Mouse (Mus musculus): ENCODE measurements around the gene Rpp25l. TPM values are rescaled to one million over a fixed set of nuclear protein-coding genes. Genes with fewer than 3 reads are reported as not detected.

The Rpp25l gene
- polyA plus RNA-seq, 1 experiment from 2014 or later = 68.7 TPM

DNA sequence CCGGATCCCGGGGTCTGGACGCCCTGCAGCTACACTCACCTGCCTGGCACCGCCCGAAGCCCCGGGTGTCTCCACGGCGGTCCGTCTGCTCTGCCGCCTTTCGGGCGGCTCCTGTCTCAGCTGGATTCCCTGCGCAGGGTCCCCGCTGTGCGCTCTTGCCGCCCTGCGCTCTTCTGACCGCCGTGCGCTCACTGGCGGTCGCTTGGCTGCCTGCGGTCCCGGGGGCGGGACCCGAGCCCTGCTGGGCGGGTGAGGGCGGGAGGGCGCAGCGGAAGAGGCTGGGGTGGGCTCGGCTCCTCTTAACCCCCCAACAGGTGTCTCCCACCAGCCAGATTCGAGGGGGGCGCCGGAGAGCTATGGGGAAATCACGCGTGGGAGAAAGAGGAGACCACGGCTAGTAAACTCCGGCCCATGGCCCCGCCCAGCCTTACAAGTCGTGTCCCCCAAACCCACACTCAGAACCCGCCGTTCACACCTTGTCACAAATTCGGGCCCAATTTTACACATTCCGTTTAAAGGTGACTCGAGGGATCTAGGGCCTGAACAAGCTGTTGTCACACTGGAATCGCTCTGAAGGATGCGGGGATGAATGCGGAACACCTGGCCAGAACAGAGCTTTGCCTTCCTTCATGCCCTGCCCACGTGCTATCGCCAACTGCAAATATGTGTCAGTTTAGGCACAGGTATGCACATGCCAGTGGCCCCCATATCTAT is 17.9 kb upstream of the Rpp25l start, which contains the start of gene Arid3c:
TSS of gene Arid3c (minus strand) at position 91 of the 714 bp plus-strand sequence.
- Histone ChIP-seq H3K27me3 (peaks cover 77% of the 10 kb centered on the region), H3K4me1 (peaks cover 21% of the 10 kb centered on the region), H3K4me2 (replicated peaks) (peak within 1 kb of the TSS; percentile 56), H3K4me3 (peak within 1 kb of the TSS; percentile 37), H3K27ac (replicated peaks) (no peak within 1 kb of the TSS), H3K36me3 (no peaks in the 10 kb centered on the region), H3K9ac (replicated peaks) (peak within 1 kb of the TSS; percentile 47), H3K9me3 (no peaks in the 10 kb centered on the region)
- WGBS = 2% methylated on average over 50 of the region's 50 CpGs
- ATAC-seq (ENCODE audit: low FRiP score, low read depth) = peak; percentile 34; the same call in 1 of the 2 replicates

- Histone ChIP-seq H3K27ac (replicated peaks) (no peak overlapping the region), H3K9ac (replicated peaks) (0 out of 2 replicates have a peak overlapping the region, but pooled peaks have one; percentile 24), H3K9me3 (no peaks in the 10 kb centered on the region), H3K36me3 (no peaks in the 10 kb centered on the region), H3K4me2 (replicated peaks) (peak overlapping the region; percentile 23), H3K27me3 (peaks cover 81% of the 10 kb centered on the region), H3K4me1 (peaks cover 40% of the 10 kb centered on the region), H3K4me3 (0 out of 2 replicates have a peak overlapping the region, but pooled peaks have one; percentile 5)
- ATAC-seq (ENCODE audit: low FRiP score, low read depth) = no peak
- 14% methylated on average over 20 of the region's 20 CpGs for WGBS
These were observed 13.7 kb upstream of the Rpp25l start for GRCm38 (mm10) chr4:41726826-41727621.

GRCm38 (mm10) chr4:41722918-41723351 is 9.6 kb upstream of the Rpp25l start, which contains the start of gene Dctn3:
Gene Dctn3 (minus strand): TSS chr4:41723170.
- H3K4me2 ChIP-seq (replicated peaks) = peak within 1 kb of the TSS; percentile 92
- peaks cover 28% of the 10 kb centered on the region for H3K36me3 ChIP-seq
- peaks cover 43% of the 10 kb centered on the region for H3K27me3 ChIP-seq
- H3K4me1 ChIP-seq = peaks cover 39% of the 10 kb centered on the region
- under 1% methylated on average over 27 of the region's 27 CpGs for WGBS
- H3K4me3 ChIP-seq = peak within 1 kb of the TSS; percentile 84
- peak; percentile 94 for ATAC-seq (ENCODE audit: low FRiP score, low read depth)
- no peak within 1 kb of the TSS for H3K27ac ChIP-seq (replicated peaks)
- peak within 1 kb of the TSS; percentile 84 for H3K9ac ChIP-seq (replicated peaks)
- H3K9me3 ChIP-seq = no peaks in the 10 kb centered on the region

- Histone ChIP-seq H3K4me1 (peaks cover 28% of the 10 kb centered on the region), H3K36me3 (peaks cover 53% of the 10 kb centered on the region), H3K9me3 (no peaks in the 10 kb centered on the region), H3K4me2 (replicated peaks) (no peak overlapping the region), H3K9ac (replicated peaks) (no peak overlapping the region), H3K27me3 (no peaks in the 10 kb centered on the region), H3K4me3 (no peak overlapping the region), H3K27ac (replicated peaks) (peak overlapping the region; percentile 35; the same call in 1 of the 2 replicates)
- WGBS = 71% methylated on average over 6 of the region's 6 CpGs
- no peak for ATAC-seq (ENCODE audit: low FRiP score, low read depth)
These were observed 3.5 kb upstream of the Rpp25l start for GRCm38 (mm10) chr4:41716834-41717233.

DNA sequence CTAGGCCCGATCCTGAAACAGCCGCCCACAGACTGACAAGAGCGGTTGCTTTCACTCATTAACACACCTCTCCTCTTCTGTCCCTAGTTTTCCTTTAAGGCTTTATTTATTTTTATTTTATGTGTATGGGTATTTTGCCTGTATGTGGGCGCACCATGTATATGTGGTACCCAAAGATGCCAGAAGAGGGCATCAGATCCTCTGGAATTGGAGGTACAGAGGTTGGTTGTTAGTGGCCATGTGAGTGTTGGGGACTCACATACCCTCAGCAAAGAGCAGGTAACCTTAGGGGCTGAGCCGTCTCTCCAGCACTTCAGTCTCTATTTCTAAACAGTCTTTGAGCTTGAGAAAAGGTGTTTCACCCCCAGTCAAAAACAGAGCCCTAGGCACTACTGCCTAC is 2.3 kb upstream of the Rpp25l start:
- H3K4me1 ChIP-seq = peaks cover 34% of the 10 kb centered on the region

DNA sequence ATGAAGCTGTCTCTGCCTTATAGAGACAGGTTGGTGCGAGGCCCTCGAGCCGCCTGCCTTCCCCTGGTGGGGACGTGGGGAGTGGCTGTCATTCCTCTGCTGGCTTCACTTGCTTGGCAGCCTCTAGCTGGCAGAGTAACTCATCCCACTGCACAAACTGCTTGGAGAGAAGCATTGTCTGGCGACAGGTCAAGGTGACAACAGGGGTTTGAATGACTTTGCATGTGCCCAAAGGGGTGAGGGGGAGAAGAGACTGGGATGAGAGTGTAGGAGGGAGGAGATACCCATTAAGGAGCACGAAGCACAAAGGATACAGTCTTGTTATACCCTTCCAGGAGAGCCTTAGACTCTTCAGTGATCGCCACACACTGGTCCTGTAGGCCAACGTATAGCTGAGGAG is 1.7 kb upstream of the Rpp25l start:
- H3K4me1 ChIP-seq = peaks cover 34% of the 10 kb centered on the region
- ATAC-seq (ENCODE audit: low FRiP score, low read depth) = no peak
- no peak overlapping the region for H3K9ac ChIP-seq (replicated peaks)
- no peak overlapping the region for H3K27ac ChIP-seq (replicated peaks)
- no peak overlapping the region for H3K4me3 ChIP-seq
- H3K27me3 ChIP-seq = no peaks in the 10 kb centered on the region
- H3K9me3 ChIP-seq = no peaks in the 10 kb centered on the region
- H3K36me3 ChIP-seq = peaks cover 51% of the 10 kb centered on the region
- H3K4me2 ChIP-seq (replicated peaks) = no peak overlapping the region
- WGBS = 78% methylated on average over 8 of the region's 8 CpGs

More for the DNA sequence above, 2.3 kb upstream of the Rpp25l start:
- WGBS = 80% methylated on average over 5 of the region's 5 CpGs
- Histone ChIP-seq H3K9me3 (no peaks in the 10 kb centered on the region), H3K27me3 (no peaks in the 10 kb centered on the region), H3K36me3 (peaks cover 56% of the 10 kb centered on the region), H3K4me2 (replicated peaks) (no peak overlapping the region), H3K27ac (replicated peaks) (no peak overlapping the region), H3K4me3 (no peak overlapping the region), H3K9ac (replicated peaks) (no peak overlapping the region)
- no peak for ATAC-seq (ENCODE audit: low FRiP score, low read depth)

GRCm38 (mm10) chr4:41714276-41714675 is 942 bp upstream of the Rpp25l start:
- Histone ChIP-seq H3K27ac (replicated peaks) (no peak overlapping the region), H3K9ac (replicated peaks) (no peak overlapping the region), H3K9me3 (no peaks in the 10 kb centered on the region), H3K4me1 (peaks cover 34% of the 10 kb centered on the region), H3K27me3 (no peaks in the 10 kb centered on the region), H3K4me3 (no peak overlapping the region), H3K4me2 (replicated peaks) (peak overlapping the region; percentile 91), H3K36me3 (peaks cover 43% of the 10 kb centered on the region)
- ATAC-seq (ENCODE audit: low FRiP score, low read depth) = no peak
- 16% methylated on average over 8 of the region's 8 CpGs for WGBS

GRCm38 (mm10) chr4:41712421-41713196 is 725 bp downstream of the Rpp25l start:
- 49% methylated on average over 31 of the region's 31 CpGs for WGBS
- no peak for ATAC-seq (ENCODE audit: low FRiP score, low read depth)

DNA sequence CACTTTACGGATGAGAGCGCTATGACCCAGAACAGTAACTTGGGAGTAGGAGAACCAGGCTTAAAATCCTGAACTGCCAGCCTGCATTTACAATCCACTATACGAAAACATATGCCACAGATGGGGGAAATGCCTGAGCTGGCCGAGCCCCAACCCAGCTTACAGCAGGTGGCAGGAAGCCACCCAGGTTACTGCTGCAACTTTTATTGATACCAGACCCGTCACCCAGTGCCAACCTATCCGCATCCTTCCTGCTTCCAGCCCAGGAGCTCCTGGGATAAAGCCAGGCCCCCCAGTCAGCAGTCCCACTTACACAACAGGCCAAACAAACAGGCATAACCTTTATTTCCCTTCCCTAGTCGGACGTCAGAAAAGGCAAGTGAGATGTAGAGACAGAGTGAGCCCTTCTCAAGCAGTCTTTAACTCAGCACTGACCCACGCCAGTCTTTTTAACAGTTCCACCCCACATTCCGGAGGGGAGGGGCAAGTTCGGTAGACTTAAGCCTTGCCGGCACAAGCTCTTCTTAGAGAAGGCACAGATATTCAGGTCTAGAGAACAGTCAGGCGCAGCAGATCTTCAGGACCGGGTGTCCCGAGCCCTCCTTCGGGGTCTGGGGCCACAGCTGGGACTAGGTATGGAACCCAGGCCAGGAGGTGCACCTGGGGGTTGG is 1.5 kb downstream of the Rpp25l start:
- Histone ChIP-seq H3K4me2 (replicated peaks) (peak overlapping the region; percentile 91), H3K4me3 (peak overlapping the region; percentile 72), H3K27ac (replicated peaks) (no peak overlapping the region), H3K9me3 (no peaks in the 10 kb centered on the region), H3K9ac (replicated peaks) (peak overlapping the region; percentile 83; the same call in 1 of the 2 replicates), H3K4me1 (peaks cover 49% of the 10 kb centered on the region), H3K27me3 (no peaks in the 10 kb centered on the region), H3K36me3 (peaks cover 19% of the 10 kb centered on the region)
- 76% methylated on average over 16 of the region's 16 CpGs for WGBS
- ATAC-seq (ENCODE audit: low FRiP score, low read depth) = no peak

More at GRCm38 (mm10) chr4:41712421-41713196, 725 bp downstream of the Rpp25l start:
- Histone ChIP-seq H3K4me1 (peaks cover 41% of the 10 kb centered on the region), H3K9ac (replicated peaks) (peak overlapping the region; percentile 83), H3K4me2 (replicated peaks) (peak overlapping the region; percentile 91), H3K9me3 (no peaks in the 10 kb centered on the region), H3K27me3 (no peaks in the 10 kb centered on the region), H3K4me3 (peak overlapping the region; percentile 72), H3K36me3 (peaks cover 26% of the 10 kb centered on the region), H3K27ac (replicated peaks) (peak overlapping the region; percentile 57; the same call in 1 of the 2 replicates)

- no peak for ATAC-seq (ENCODE audit: low FRiP score, low read depth)
- WGBS = 68% methylated on average over 4 of the region's 4 CpGs
- peaks cover 57% of the 10 kb centered on the region for H3K4me1 ChIP-seq
- no peaks in the 10 kb centered on the region for H3K9me3 ChIP-seq
- no peak overlapping the region for H3K4me3 ChIP-seq
- peaks cover 8% of the 10 kb centered on the region for H3K36me3 ChIP-seq
- H3K9ac ChIP-seq (replicated peaks) = no peak overlapping the region
- H3K4me2 ChIP-seq (replicated peaks) = no peak overlapping the region
- H3K27ac ChIP-seq (replicated peaks) = no peak overlapping the region
- H3K27me3 ChIP-seq = peaks cover 8% of the 10 kb centered on the region
These were observed 3.1 kb downstream of the Rpp25l start for GRCm38 (mm10) chr4:41710229-41710628.

- H3K4me1 ChIP-seq = peaks cover 53% of the 10 kb centered on the region
- H3K27ac ChIP-seq (replicated peaks) = no peak overlapping the region
- H3K9me3 ChIP-seq = no peaks in the 10 kb centered on the region
- H3K27me3 ChIP-seq = peaks cover 20% of the 10 kb centered on the region
- H3K4me2 ChIP-seq (replicated peaks) = no peak overlapping the region
- peaks cover 5% of the 10 kb centered on the region for H3K36me3 ChIP-seq
- H3K4me3 ChIP-seq = no peak overlapping the region
- no peak for ATAC-seq (ENCODE audit: low FRiP score, low read depth)
- no peak overlapping the region for H3K9ac ChIP-seq (replicated peaks)
- 44% methylated on average over 8 of the region's 8 CpGs for WGBS
These were observed 5.1 kb downstream of the Rpp25l start for GRCm38 (mm10) chr4:41708192-41708745.
